ENCODE assay signal across 30 mouse cellular contexts in the genomic region with DNA sequence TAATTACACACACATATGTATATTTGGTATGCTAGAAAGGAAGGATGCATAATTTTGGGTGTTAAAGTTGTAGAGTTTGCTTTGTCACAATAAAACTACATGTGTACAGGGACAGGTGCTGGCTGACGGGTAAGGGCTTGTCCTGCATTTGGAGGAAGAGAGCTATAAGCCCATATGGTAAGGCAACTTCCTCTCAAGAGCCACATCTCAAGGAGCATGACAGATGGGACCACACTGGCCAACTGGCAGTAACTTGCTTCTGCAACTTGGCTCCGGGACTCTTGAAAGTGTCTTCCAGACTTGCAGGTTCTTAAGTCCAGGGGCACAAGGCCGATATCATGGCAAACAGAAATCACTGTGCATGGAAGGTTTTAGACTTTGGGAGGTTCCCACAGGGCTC. TPM values are rescaled to one million over a fixed set of nuclear protein-coding genes. Genes with fewer than 3 reads are reported as not detected.
DNase-seq lines count a peak whose midpoint lies in the region; ATAC-seq and TF ChIP-seq lines count a peak whose summit lies in the region.
"Had no signal": no experiment of that assay in that cellular context is flagged by ENCODE, and none has a peak within 500 bp of the region (broad histone marks: within the 10 kb centered on the region; RNA-seq: fewer than 3 reads in every experiment).

No protein-coding gene starts in this region.

- no peak overlapping the region for H3K4me2 ChIP-seq in liver, postnatal 0 days (ENCODE audit: low read depth, low read length)
- H3K4me2 ChIP-seq: heart, embryonic 15.5 days; hindbrain, embryonic 13.5 days; limb, embryonic 15.5 days; lung, embryonic 15.5 days had no signal

- peak; percentile 47 for DNase-seq in cerebellum, adult 9-11 months
- no peak for DNase-seq in cerebellum, adult 11 months
- peak; percentile 60 for DNase-seq in 416B (ENCODE audit: low read depth)
- DNase-seq in liver, postnatal 0 days = no peak
- DNase-seq in lung, postnatal 4 days = no peak
- DNase-seq in spleen, postnatal 14 days (ENCODE audit: low spot score in 2 of 2) = no peak
- DNase-seq: adrenal gland, postnatal 14 days; gastrocnemius, postnatal 10 days; kidney, adult 9 months; kidney, postnatal 14 days; layer of hippocampus, adult 9-11 months; lung, postnatal 36 days; spleen, adult 18-20 months; thymus, adult 18-20 months; thymus, postnatal 25 days had no signal

- peaks cover 75% of the 10 kb centered on the region for H3K36me3 ChIP-seq in liver, postnatal 0 days (replicated peaks; ENCODE audit: insufficient read depth, low read length)

- H3K9me3 ChIP-seq in liver, postnatal 0 days (ENCODE audit: low read length) = no peaks in the 10 kb centered on the region
- H3K9me3 ChIP-seq: heart, embryonic 15.5 days; hindbrain, embryonic 13.5 days; limb, embryonic 10.5 days; limb, embryonic 15.5 days; lung, embryonic 15.5 days; midbrain, embryonic 10.5 days had no signal

- TF ChIP-seq EP300 in liver, postnatal 0 days (IDR thresholded peaks at IDR 0.05; ENCODE audit: low read depth) = no peak

- H3K27ac ChIP-seq in liver, postnatal 0 days (ENCODE audit: low read depth) = peak overlapping the region; percentile 61; the same call in 1 of the 2 replicates
- H3K27ac ChIP-seq: heart, embryonic 15.5 days; hindbrain, embryonic 13.5 days; limb, embryonic 10.5 days; limb, embryonic 15.5 days; lung, embryonic 15.5 days; midbrain, embryonic 10.5 days; stomach, postnatal 0 days had no signal

- no peak overlapping the region for H3K4me3 ChIP-seq in liver, postnatal 0 days (ENCODE audit: low read depth, low read length)
- H3K4me3 ChIP-seq: heart, embryonic 15.5 days; hindbrain, embryonic 13.5 days; limb, embryonic 10.5 days; limb, embryonic 15.5 days; lung, embryonic 15.5 days; midbrain, embryonic 10.5 days had no signal

- H3K27me3 ChIP-seq in liver, postnatal 0 days (ENCODE audit: insufficient read depth, low read length) = no peaks in the 10 kb centered on the region
- H3K27me3 ChIP-seq: heart, embryonic 15.5 days; hindbrain, embryonic 13.5 days; limb, embryonic 15.5 days; lung, embryonic 15.5 days had no signal

- no peak overlapping the region for H3K9ac ChIP-seq in liver, postnatal 0 days (replicated peaks)
- H3K9ac ChIP-seq: heart, embryonic 15.5 days; hindbrain, embryonic 13.5 days; limb, embryonic 15.5 days; lung, embryonic 15.5 days had no signal

- 71% methylated on average over 3 of the region's 3 CpGs for WGBS in liver, postnatal 0 days (ENCODE audit: insufficient replicate concordance)

- no peak for TF ChIP-seq CTCF in liver, postnatal 0 days (IDR thresholded peaks at IDR 0.05; ENCODE audit: low read depth)

- peak; percentile 77 for ATAC-seq in granulocyte monocyte progenitor cell, adult 5-6 weeks (replicated peaks; ENCODE audit: poor library complexity, severe bottlenecking)
- no peak for ATAC-seq in liver, postnatal 0 days
- ATAC-seq: CD4-positive, CD25-positive, alpha-beta regulatory T cell, adult 4 months; intestine, embryonic 16.5 days; midbrain, embryonic 16.5 days had no signal

- H3K4me1 ChIP-seq in liver, postnatal 0 days (ENCODE audit: insufficient read depth) = peaks cover 13% of the 10 kb centered on the region
- H3K4me1 ChIP-seq: heart, embryonic 15.5 days; hindbrain, embryonic 13.5 days; limb, embryonic 10.5 days; limb, embryonic 15.5 days; lung, embryonic 15.5 days; midbrain, embryonic 10.5 days had no signal

RNA-seq across cellular contexts. Expression of gene Ptdss2, which starts 22.5 kb away (rescaled TPM):
- 14.0 and 17.5 TPM in 2 replicates for total RNA-seq in granulocyte monocyte progenitor cell, adult 5-6 weeks (2014; fragmentation: Nextera tagmentation)
- 4.2 and 7.1 TPM in 2 replicates for total RNA-seq in granulocyte monocyte progenitor cell, adult 5-6 weeks (2017)
- polyA plus RNA-seq in liver, postnatal 0 days (2015; fragmentation: Nextera tagmentation; extraction: Ambion mirVana) = 57.9 and 71.0 TPM in 2 replicates

RNA-seq across cellular contexts. Expression of gene Ano9, which starts 27.0 kb away (rescaled TPM):
- not detected in 2 replicates for total RNA-seq in granulocyte monocyte progenitor cell, adult 5-6 weeks (2014; fragmentation: Nextera tagmentation)
- not detected in 2 replicates for total RNA-seq in granulocyte monocyte progenitor cell, adult 5-6 weeks (2017)
- 1.4 and 1.8 TPM in 2 replicates for polyA plus RNA-seq in liver, postnatal 0 days (2015; fragmentation: Nextera tagmentation; extraction: Ambion mirVana)
- total RNA-seq: gastrocnemius, postnatal 10 days; left cerebral cortex, postnatal 10 days; neutrophil, adult 5-6 weeks had no signal
- polyA plus RNA-seq: CD4-positive, CD25-positive, alpha-beta regulatory T cell, adult 4 months; cortical plate, adult 2 months; erythroblast, embryonic 14.5 days had no signal

RNA-seq across cellular contexts. Expression of gene Rnh1, which starts 28.0 kb away (rescaled TPM):
- 79.1 and 109 TPM in 2 replicates for total RNA-seq in granulocyte monocyte progenitor cell, adult 5-6 weeks (2014; fragmentation: Nextera tagmentation)
- 45.2 and 47.7 TPM in 2 replicates for total RNA-seq in granulocyte monocyte progenitor cell, adult 5-6 weeks (2017)
- 55.2 and 55.7 TPM in 2 replicates for polyA plus RNA-seq in liver, postnatal 0 days (2015; fragmentation: Nextera tagmentation; extraction: Ambion mirVana)

RNA-seq across cellular contexts. Expression of gene Sigirr, which starts 44.3 kb away (rescaled TPM):
- 16.9 and 30.9 TPM in 2 replicates for total RNA-seq in granulocyte monocyte progenitor cell, adult 5-6 weeks (2014; fragmentation: Nextera tagmentation)
- 16.6 and 20.2 TPM in 2 replicates for total RNA-seq in granulocyte monocyte progenitor cell, adult 5-6 weeks (2017)
- 18.0 and 20.1 TPM in 2 replicates for polyA plus RNA-seq in liver, postnatal 0 days (2015; fragmentation: Nextera tagmentation; extraction: Ambion mirVana)

RNA-seq across cellular contexts. Expression of gene Hras, which starts 49.2 kb away (rescaled TPM):
- 57.4 and 69.3 TPM in 2 replicates for total RNA-seq in granulocyte monocyte progenitor cell, adult 5-6 weeks (2014; fragmentation: Nextera tagmentation)
- total RNA-seq in granulocyte monocyte progenitor cell, adult 5-6 weeks (2017) = 24.9 and 28.8 TPM in 2 replicates
- 44.0 and 46.2 TPM in 2 replicates for polyA plus RNA-seq in liver, postnatal 0 days (2015; fragmentation: Nextera tagmentation; extraction: Ambion mirVana)

Comparison
In these comparisons a context has a peak if more than half of its experiments do, and no peak if none do; other contexts are left out.
1. DNase-seq: peak in cerebellum, adult 9-11 months (single experiment) and 416B (single experiment); none in cerebellum, adult 11 months (single experiment), liver, postnatal 0 days (single experiment), lung, postnatal 4 days (0 of 2) and spleen, postnatal 14 days (0 of 2).